Mouse (Mus musculus) hindbrain, embryonic 15.5 days (tissue): ENCODE data around the gene Map3k6. TPM values are rescaled to one million over a fixed set of nuclear protein-coding genes. Genes with fewer than 3 reads are reported as not detected.

Experiments
- ATAC-seq: fragments of 200-750 bp; cut with Nextera tagmentation; 2 replicates; pipeline ENCODE4 v1.8.0; 2017; ENCODE audit warnings: low read depth, moderate number of reproducible peaks, moderate TSS enrichment; ENCODE audit not compliant: low FRiP score
- H3K27ac ChIP-seq: fragments of 300-500 bp; sonication (generic); replicated peaks from 2 replicates; pipeline ENCODE4 v1.5.1; 2015; ENCODE audit warnings: mild to moderate bottlenecking, inconsistent platforms
- H3K27me3 ChIP-seq: fragments of 300-500 bp; sonication (generic); 2 replicates; pipeline ENCODE4 v1.6.1; 2015; ENCODE audit warnings: control low read depth, inconsistent platforms
- H3K36me3 ChIP-seq: fragments of 300-500 bp; sonication (generic); 2 replicates; pipeline ENCODE4 v1.6.1; 2015; ENCODE audit warnings: control low read depth, inconsistent platforms
- H3K4me1 ChIP-seq: fragments of 300-500 bp; sonication (generic); replicated peaks from 2 replicates; pipeline ENCODE4 v1.6.1; 2015; ENCODE audit warnings: control low read depth, inconsistent platforms
- H3K4me2 ChIP-seq: fragments of 300-500 bp; sonication (generic); 2 replicates; pipeline ENCODE4 v1.6.1; 2015; ENCODE audit warnings: moderate library complexity, mild to moderate bottlenecking, inconsistent platforms
- H3K4me3 ChIP-seq: fragments of 300-500 bp; sonication (generic); 2 replicates; pipeline ENCODE4 v1.5.1; 2015; ENCODE audit warnings: mild to moderate bottlenecking, inconsistent platforms
- H3K9ac ChIP-seq: fragments of 300-500 bp; sonication (generic); 2 replicates; pipeline ENCODE4 v1.6.1; 2015; ENCODE audit warnings: inconsistent platforms
- H3K9me3 ChIP-seq: fragments of 300-500 bp; sonication (generic); 2 replicates; pipeline ENCODE4 v1.6.1; 2016; ENCODE audit warnings: control low read depth, inconsistent platforms
- WGBS: fragments of 180-500 bp; shearing (Covaris S2); methylation state at CpG from one replicate; pipeline ENCODE4 v1.1.7; 2015; 5-methylcytosine and 5-hydroxymethylcytosine counted together
- polyA plus RNA-seq: library from polyadenylated mRNA; unstranded; fragments of >200 nt; fragmentation: Nextera tagmentation; extraction: Ambion mirVana; gene quantifications from 2 replicates; pipeline ENCODE4 v1.2.1, GENCODE M21; 2015

Map3k6 gene
- polyA plus RNA-seq, 1 experiment from 2014 or later, result 1.8 TPM

- peaks cover 63% of the 10 kb centered on the region for H3K27me3 ChIP-seq
- 38% methylated on average over 11 of the region's 11 CpGs for WGBS
- ATAC-seq, result no peak
These were observed 1.3 kb downstream of the Map3k6 start for GRCm38 (mm10) chr4:133241910-133242309.

GRCm38 (mm10) chr4:133242710-133243109, 2.1 kb downstream of the Map3k6 start:
- H3K27ac ChIP-seq, result no peak overlapping the region
- no peak overlapping the region for H3K9ac ChIP-seq
- peaks cover 71% of the 10 kb centered on the region for H3K27me3 ChIP-seq
- H3K36me3 ChIP-seq, result no peaks in the 10 kb centered on the region
- WGBS, result 50% methylated on average over 9 of the region's 9 CpGs
- H3K9me3 ChIP-seq, result no peaks in the 10 kb centered on the region
- no peak overlapping the region for H3K4me3 ChIP-seq
- no peak for ATAC-seq
- peaks cover 10% of the 10 kb centered on the region for H3K4me1 ChIP-seq
- H3K4me2 ChIP-seq, result no peak overlapping the region

More at GRCm38 (mm10) chr4:133241910-133242309, 1.3 kb downstream of the Map3k6 start:
- no peaks in the 10 kb centered on the region for H3K36me3 ChIP-seq
- H3K4me2 ChIP-seq, result peak overlapping the region; percentile 81
- H3K9me3 ChIP-seq, result no peaks in the 10 kb centered on the region
- peaks cover 10% of the 10 kb centered on the region for H3K4me1 ChIP-seq
- no peak overlapping the region for H3K9ac ChIP-seq
- H3K4me3 ChIP-seq, result peak overlapping the region; percentile 55
- no peak overlapping the region for H3K27ac ChIP-seq

DNA sequence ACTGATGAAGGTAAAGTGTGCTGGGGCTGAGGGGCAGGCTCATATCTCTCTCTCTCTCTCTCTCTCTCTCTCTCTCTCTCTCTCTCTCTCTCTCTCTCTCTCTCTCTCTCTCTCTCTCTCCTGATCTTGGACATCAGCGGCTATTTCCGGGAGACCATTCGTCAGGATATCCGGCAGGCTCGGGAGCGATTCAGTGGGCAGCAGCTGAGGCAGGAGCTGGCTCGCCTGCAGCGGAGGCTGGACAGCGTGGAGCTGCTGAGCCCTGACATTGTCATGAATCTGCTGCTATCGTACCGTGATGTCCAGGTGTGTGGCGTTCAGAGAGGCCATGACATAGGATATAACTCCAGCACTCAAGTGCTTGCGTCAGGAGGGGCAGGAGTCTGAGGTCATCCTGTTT, 2.9 kb downstream of the Map3k6 start:
- peaks cover 76% of the 10 kb centered on the region for H3K27me3 ChIP-seq
- no peaks in the 10 kb centered on the region for H3K36me3 ChIP-seq
- H3K27ac ChIP-seq, result no peak overlapping the region
- no peaks in the 10 kb centered on the region for H3K9me3 ChIP-seq
- no peak overlapping the region for H3K9ac ChIP-seq
- peaks cover 10% of the 10 kb centered on the region for H3K4me1 ChIP-seq
- no peak overlapping the region for H3K4me2 ChIP-seq
- 47% methylated on average over 11 of the region's 13 CpGs for WGBS
- no peak overlapping the region for H3K4me3 ChIP-seq
- ATAC-seq, result no peak

GRCm38 (mm10) chr4:133244289-133244688, 3.7 kb downstream of the Map3k6 start:
- Histone ChIP-seq H3K9ac (no peak overlapping the region), H3K36me3 (no peaks in the 10 kb centered on the region), H3K4me2 (no peak overlapping the region), H3K9me3 (no peaks in the 10 kb centered on the region), H3K4me1 (peaks cover 10% of the 10 kb centered on the region), H3K27ac (no peak overlapping the region), H3K4me3 (no peak overlapping the region), H3K27me3 (peaks cover 77% of the 10 kb centered on the region)
- ATAC-seq, result no peak
- WGBS, result 78% methylated on average over 1 of the region's 1 CpGs

DNA sequence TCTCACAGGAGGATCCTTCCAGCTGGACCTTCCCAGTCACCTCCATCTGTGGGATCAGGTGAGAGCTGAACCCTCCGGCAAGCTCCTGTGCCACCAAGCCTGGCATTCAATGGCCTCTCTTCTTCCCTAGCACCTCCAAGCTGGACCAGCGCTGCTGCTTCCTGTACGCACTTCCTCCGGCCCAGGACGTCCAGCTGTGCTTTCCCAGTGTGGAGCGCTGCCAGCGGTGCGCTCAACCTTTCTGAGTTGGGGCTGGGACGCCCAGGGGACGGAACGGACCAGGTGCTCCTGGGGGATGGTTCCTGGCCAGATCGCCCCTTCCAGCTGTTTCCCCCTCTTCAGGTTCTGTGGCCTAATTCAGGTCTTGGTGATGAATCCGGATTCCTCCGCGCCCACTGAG, 6.5 kb downstream of the Map3k6 start:
- WGBS, result 31% methylated on average over 15 of the region's 15 CpGs
- Histone ChIP-seq H3K4me1 (peaks cover 8% of the 10 kb centered on the region), H3K27ac (no peak overlapping the region), H3K9ac (no peak overlapping the region), H3K4me2 (no peak overlapping the region), H3K27me3 (peaks cover 80% of the 10 kb centered on the region), H3K4me3 (no peak overlapping the region), H3K9me3 (no peaks in the 10 kb centered on the region), H3K36me3 (no peaks in the 10 kb centered on the region)
- no peak for ATAC-seq

DNA sequence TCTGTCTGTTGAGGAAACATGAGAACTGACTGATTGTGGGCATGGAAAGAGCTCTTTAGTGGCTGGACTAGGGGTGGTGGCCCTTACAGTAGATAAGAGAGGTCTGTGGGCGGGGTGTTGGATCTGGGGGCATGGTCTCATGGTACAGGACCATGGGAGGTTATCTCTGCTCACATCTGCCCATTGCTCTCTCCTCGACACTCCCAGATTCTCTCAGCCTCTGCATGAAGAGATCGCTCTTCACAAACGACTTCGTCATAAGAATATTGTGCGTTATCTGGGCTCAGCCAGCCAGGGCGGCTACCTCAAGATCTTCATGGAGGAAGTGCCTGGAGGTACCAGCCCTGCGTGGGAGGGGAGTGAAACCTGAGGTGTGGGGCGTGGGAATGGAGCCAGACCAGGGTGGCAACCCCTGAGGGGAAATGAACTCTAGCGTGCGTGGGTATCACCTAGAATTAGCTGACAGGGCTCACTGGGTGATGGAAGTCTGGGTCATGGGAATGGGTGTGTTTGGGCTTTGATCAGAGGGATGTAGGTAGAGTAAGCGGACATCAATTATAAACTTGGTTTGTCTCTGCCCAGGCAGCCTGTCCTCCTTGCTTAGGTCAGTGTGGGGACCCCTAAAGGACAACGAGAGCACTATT, 7.3 kb downstream of the Map3k6 start:
- H3K9me3 ChIP-seq, result no peaks in the 10 kb centered on the region
- no peak overlapping the region for H3K4me2 ChIP-seq
- WGBS, result 84% methylated on average over 13 of the region's 13 CpGs
- no peaks in the 10 kb centered on the region for H3K36me3 ChIP-seq
- H3K27ac ChIP-seq, result no peak overlapping the region
- no peak for ATAC-seq
- peaks cover 79% of the 10 kb centered on the region for H3K27me3 ChIP-seq
- peaks cover 8% of the 10 kb centered on the region for H3K4me1 ChIP-seq
- no peak overlapping the region for H3K4me3 ChIP-seq
- H3K9ac ChIP-seq, result no peak overlapping the region

DNA sequence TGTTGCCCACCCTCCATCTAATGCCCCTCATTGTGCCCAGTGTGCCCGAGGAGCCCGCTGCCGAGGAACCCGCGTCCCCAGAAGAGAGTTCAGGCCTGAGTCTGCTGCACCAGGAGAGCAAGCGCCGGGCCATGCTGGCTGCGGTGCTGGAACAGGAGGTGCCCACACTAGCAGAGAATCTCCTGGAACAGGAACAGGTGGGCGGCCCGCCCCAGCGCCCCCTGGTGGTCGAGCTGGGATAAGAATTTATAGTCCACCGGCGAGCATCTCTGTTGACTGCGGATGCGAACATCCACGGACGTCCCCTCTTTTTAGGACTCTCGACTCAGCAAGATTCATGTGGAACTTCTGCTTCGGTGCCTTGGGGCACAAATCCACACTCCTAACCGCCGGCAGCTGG, 10.0 kb downstream of the Map3k6 start:
- ATAC-seq, result no peak
- H3K36me3 ChIP-seq, result no peaks in the 10 kb centered on the region
- H3K9ac ChIP-seq, result no peak overlapping the region
- H3K27ac ChIP-seq, result no peak overlapping the region
- WGBS, result 4% methylated on average over 22 of the region's 22 CpGs
- H3K4me1 ChIP-seq, result peaks cover 8% of the 10 kb centered on the region
- peaks cover 64% of the 10 kb centered on the region for H3K27me3 ChIP-seq
- H3K4me3 ChIP-seq, result peak overlapping the region; percentile 29
- no peaks in the 10 kb centered on the region for H3K9me3 ChIP-seq
- H3K4me2 ChIP-seq, result peak overlapping the region; percentile 49

DNA sequence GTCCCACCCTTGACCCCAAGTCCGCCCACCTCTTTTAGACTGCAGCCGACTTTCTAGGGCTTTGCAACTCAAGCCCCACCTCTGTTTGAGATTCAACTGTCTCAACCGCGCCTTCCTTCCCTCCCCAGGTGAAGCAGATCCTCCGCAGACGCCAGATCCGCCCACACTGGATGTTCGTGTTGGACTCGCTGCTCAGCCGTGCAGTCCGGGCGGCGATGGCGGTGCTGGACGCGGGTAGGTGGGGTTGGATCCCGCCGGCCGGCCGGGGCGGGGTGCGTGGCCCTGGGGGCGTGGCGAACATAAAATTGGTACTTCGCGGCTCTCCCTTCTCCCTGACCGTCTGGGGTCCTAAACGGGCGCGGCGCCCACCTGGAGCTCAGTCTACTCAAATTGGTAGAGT, 10.6 kb downstream of the Map3k6 start:
- WGBS, result 3% methylated on average over 31 of the region's 31 CpGs
- Histone ChIP-seq H3K9ac (no peak overlapping the region), H3K4me3 (peak overlapping the region; percentile 29), H3K27ac (no peak overlapping the region), H3K4me2 (peak overlapping the region; percentile 49), H3K27me3 (peaks cover 65% of the 10 kb centered on the region), H3K4me1 (peaks cover 8% of the 10 kb centered on the region), H3K36me3 (no peaks in the 10 kb centered on the region), H3K9me3 (no peaks in the 10 kb centered on the region)
- ATAC-seq, result no peak

GRCm38 (mm10) chr4:133252089-133252488, 11.5 kb downstream of the Map3k6 start:
- WGBS, result 46% methylated on average over 4 of the region's 4 CpGs
- Histone ChIP-seq H3K27ac (no peak overlapping the region), H3K4me2 (no peak overlapping the region), H3K4me3 (no peak overlapping the region), H3K4me1 (peaks cover 8% of the 10 kb centered on the region), H3K9me3 (no peaks in the 10 kb centered on the region), H3K27me3 (peaks cover 62% of the 10 kb centered on the region), H3K9ac (no peak overlapping the region), H3K36me3 (no peaks in the 10 kb centered on the region)
- no peak for ATAC-seq

DNA sequence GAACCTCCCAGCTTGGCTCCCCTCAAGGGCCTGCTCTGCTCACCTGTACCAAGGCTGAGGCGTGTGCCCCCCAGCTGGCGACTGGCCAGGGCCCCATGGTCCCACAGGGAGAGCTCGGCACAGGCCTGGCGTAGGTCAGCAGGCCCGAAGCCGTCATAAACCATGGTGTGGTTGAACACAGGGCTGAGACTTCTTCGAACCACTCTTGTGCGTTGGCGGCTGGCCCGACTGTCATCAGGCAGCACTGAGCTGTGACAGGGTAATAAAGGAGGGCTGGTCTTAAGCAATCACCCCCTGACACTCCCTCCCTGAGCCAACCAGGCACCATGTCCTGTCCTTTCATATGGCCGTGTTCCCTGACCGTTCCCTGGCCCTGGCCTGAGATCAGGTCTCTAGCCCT, 12.8 kb downstream of the Map3k6 start:
- Histone ChIP-seq H3K4me2 (no peak overlapping the region), H3K27ac (no peak overlapping the region), H3K4me1 (peaks cover 8% of the 10 kb centered on the region), H3K9ac (no peak overlapping the region), H3K36me3 (no peaks in the 10 kb centered on the region), H3K27me3 (peaks cover 54% of the 10 kb centered on the region), H3K9me3 (no peaks in the 10 kb centered on the region), H3K4me3 (no peak overlapping the region)
- 75% methylated on average over 12 of the region's 12 CpGs for WGBS
- ATAC-seq, result no peak

GRCm38 (mm10) chr4:133255392-133255791, 14.8 kb downstream of the Map3k6 start:
- no peak for ATAC-seq
- peaks cover 40% of the 10 kb centered on the region for H3K27me3 ChIP-seq

GRCm38 (mm10) chr4:133256820-133257219, 16.2 kb downstream of the Map3k6 start:
- Histone ChIP-seq H3K27me3 (peaks cover 27% of the 10 kb centered on the region), H3K4me1 (no peaks in the 10 kb centered on the region; the same call in 1 of the 2 replicates), H3K4me3 (no peak overlapping the region), H3K4me2 (0 out of 2 replicates have a peak overlapping the region, but pooled peaks have one; percentile 4), H3K9me3 (no peaks in the 10 kb centered on the region), H3K9ac (no peak overlapping the region), H3K36me3 (no peaks in the 10 kb centered on the region), H3K27ac (no peak overlapping the region)
- 22% methylated on average over 21 of the region's 24 CpGs for WGBS
- no peak for ATAC-seq

More at GRCm38 (mm10) chr4:133255392-133255791, 14.8 kb downstream of the Map3k6 start:
- Histone ChIP-seq H3K4me1 (peaks cover 8% of the 10 kb centered on the region), H3K9me3 (no peaks in the 10 kb centered on the region), H3K4me2 (no peak overlapping the region), H3K27ac (no peak overlapping the region), H3K4me3 (no peak overlapping the region), H3K9ac (no peak overlapping the region), H3K36me3 (no peaks in the 10 kb centered on the region)
- WGBS, result 72% methylated on average over 6 of the region's 6 CpGs

GRCm38 (mm10) chr4:133257230-133257629, 16.6 kb downstream of the Map3k6 start:
- Histone ChIP-seq H3K9ac (no peak overlapping the region), H3K4me2 (no peak overlapping the region), H3K27me3 (peaks cover 23% of the 10 kb centered on the region), H3K4me1 (no peaks in the 10 kb centered on the region; the same call in 1 of the 2 replicates), H3K36me3 (no peaks in the 10 kb centered on the region), H3K27ac (no peak overlapping the region), H3K9me3 (no peaks in the 10 kb centered on the region), H3K4me3 (no peak overlapping the region)
- WGBS, result 43% methylated on average over 12 of the region's 12 CpGs
- ATAC-seq, result no peak
